Mouse (Mus musculus) gastrocnemius, postnatal 4 days (tissue): ENCODE results near the gene Susd2. TPM values are rescaled to one million over a fixed set of nuclear protein-coding genes. Genes with fewer than 3 reads are reported as not detected.

Experiments used
- DNase-seq, 2 experiments: peaks; one replicate each; pipeline ENCODE4 v3.0.0; 2021 to 2022; ENCODE audit warnings: low spot score in 2 of 2, mixed read lengths in 2 of 2
- total RNA-seq, 2 experiments: library from RNA; stranded (reverse); gene quantifications; 2 replicates each; pipeline ENCODE4 v1.2.3; 2021

Gene Susd2
- total RNA-seq, 2 experiments from 2014 or later = 4.4 to 5.0 TPM

DNA sequence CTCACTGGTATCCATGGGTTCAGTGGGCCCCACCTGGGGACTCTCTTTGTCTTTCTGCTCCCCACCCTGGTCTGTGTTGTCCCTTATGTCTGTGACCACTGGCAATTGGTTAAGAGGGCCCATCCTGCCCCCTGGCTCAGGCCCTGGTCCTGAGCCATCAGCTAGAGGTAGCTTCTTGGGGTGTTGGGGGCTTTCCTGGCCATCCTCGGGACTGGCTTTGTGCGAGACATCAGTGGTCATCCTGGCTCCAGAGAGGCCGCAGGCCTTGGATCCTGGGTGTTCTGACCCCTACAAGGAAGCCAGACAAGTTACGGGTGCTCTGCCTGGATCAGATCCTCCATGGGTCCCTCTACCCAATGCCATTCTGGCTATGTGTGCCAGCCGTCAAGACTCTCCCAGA, 13.4 kb upstream of the Susd2 start:
- no peak for DNase-seq

DNA sequence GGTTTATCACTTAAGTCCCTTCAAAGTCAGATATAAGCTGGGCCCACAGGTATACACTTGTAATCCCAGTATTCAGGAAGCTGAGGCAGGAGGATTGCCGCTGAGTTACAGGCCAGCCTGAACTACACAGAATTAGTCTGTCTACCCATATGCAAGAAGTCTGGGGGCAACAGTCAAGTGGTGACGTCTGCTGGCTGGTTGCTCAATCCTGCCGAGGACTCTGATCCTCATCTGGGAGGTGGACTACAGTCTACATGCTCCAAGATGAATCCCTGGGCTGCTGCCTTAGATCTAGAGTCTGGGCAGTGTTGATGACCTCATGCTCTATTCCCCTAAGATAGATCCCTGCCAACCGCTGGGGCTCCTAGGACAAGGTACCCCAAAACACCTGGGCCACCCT, 10.2 kb upstream of the Susd2 start:
- no peak for DNase-seq

DNA sequence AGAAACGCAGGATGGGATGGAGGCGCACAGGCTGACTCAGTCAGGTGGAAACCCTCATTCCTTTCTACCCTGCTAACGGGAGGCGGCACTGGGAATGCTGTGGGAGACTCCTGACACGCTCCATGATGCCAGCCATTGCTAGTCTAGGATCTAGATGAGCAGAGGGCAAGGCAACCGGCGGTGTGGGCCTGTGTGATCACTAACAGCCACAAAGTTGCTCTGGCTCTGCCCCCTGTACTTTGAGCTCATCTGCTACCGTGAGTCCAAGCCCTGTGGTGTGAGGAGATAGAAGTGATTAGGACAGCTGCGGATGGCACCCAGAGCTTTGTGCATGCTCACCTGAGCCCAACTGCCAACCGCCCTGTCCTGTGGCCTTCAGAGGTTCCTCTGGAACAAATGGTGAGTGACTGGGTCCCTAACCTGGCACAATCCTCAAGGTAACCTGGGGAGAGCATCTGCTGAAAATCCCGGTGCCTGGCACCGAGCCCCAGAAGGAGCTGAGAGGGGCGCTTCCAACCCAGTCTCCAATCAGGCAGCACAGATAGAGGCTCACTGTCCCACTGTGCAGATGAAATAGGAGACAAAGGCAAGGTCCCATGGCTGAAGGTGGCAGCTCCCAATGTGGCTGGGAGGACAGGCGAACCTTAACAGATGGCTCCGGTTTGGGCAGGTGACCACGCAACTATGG, 7.7 kb upstream of the Susd2 start:
- DNase-seq = no peak

DNA sequence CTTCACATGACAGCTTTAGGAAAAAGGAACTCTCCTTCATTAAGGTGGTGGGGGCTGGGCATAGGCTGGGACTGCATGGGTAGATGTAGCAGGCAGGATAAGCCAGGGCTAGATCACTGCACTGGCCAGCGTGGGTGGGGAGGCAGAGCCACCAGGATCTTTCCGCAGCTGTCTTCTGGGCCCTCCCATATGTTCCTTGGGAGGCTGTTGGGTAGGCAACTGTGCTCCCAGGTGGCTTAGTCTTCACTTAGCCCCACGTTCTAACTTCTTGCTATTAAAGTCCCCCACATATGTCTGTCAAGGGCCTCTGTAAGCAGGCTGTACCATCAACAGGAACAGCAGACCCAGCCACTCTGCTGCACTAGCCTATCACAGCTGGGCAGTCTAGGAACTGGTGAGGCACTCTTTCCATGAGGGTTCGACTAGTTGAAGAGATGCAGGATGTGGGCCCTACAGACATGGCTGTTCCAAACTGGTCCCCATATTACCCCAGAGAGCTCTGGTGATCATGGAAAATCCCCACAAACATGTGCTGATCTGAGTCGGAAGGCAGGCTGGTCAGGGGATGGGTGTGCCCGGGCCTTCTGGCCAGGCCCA, 6.6 kb upstream of the Susd2 start:
- DNase-seq = no peak

DNA sequence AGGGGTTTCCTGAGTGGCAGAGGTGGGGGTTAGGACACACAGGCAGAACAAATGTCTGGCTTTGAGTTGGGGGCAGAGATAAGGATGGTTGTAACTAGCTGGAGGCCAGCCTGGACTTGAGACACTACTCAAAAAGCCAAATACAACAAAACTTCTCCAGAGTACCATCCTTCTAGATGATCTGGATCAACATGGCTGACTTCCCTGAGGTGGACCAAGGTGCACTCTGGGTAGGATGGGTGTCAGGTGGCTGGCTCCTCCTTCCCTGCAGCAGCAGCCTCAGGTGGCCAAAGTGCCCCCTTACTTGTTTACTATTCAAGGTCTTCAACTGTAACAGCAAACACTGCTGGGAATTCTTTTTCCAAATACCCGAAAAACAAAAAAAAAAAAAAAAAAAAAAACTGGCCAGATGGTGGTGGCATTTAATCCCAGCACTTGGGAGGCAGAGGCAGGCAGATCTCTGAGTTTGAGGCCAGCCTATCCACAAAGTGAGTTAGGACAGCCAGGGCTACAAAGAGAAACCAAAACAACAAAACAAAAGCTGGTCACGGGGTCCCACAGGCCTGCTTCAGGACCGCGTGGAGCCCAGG, 5.7 kb upstream of the Susd2 start:
- DNase-seq = no peak

DNA sequence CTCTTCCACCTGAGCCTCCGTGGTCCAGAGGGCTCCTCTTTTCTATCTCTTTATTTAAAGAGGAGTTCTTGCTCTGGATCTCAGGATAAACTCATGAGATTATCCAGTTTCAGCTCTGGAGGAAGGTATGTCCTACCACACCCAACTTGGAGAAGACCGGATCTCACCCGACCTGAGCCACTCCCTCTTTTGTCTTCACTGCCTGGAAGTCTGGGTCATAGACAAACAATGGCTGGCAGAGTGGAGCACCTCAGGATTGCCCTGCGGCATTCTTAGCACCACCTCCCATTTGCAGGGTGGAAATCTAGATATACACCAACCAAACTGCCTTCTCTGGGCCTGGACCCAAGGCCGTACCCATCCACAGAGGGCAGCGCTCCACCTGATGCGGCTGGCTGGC, 5.2 kb upstream of the Susd2 start:
- DNase-seq = no peak

DNA sequence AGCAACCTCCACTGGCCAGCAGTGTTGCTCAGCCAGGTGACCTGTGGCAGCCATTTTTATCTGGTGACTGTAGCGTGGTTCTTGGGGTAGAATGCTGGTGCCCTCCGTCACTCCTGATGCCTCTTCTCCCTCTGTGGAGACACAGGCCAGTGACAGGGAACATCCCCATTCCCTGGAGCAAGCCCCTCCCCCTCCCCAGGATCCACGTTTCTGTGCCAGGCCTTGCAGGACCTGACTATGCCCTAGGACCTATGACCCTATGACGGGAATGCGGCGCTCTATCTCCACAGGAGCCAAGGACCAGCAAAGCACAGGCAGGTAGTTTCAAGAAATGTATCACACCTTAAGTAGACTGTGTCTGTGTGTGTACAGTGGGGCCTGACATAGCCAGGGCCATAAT, 4.3 kb upstream of the Susd2 start:
- DNase-seq = no peak

DNA sequence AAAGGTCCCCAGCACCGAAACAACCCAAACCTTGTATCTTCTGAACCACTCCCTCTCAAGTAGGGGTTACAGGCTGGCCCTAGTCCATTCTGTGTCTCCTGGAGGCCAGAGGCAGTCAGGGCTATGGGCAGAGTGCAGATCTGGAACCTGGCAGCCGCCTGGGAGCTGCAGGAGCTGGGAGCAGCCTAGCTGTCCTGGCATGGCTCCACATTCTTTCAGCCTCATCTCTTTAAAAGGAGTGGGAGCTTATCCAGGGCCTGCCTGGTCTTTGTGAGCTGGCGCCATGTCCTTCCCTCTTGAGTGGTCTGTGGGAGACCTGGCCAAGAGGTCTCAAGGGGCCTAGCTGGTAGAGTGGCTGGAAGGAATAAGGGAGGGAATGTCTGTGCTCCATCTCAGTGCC, 3.6 kb upstream of the Susd2 start:
- peak in 1 of 2 experiments; percentile 60 for DNase-seq

DNA sequence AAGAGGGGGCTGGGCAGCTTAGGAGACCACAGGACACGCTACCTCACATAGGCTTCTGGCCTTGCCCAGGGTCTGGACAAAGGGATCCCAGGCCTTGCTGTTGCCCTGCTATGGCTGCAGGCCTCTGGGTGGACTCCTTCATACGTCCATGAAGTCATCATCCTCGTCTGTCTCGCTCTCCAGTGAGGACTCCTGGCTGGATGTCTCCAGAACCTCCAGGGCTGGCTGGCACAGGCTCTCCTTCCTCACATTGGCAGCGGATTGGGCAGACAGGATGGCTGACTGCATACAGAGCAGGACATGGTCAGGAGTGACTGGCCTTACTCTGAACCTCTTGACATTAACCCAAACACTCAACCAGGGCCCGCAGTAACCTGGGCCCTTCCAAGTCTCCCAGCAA, 2.6 kb upstream of the Susd2 start:
- no peak for DNase-seq

DNA sequence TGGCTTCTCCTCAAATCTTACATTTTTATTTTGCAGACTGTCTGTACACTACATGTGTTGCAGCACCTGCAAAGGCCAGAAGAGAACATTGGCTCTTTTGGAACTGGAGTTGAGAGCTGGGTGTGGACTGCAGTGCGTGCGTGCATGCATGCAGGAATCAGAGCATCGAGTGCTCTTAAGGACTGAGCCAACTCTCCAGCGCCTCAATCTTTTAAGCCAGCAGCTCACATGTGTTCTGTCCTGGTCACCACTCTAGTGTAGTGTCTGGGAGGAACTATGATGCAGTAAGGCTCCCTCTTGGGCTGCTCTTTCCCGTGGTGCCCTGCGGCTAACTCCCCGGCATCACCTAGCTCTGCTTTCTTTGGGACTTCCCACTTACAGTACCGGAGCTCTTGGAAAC, 1.8 kb upstream of the Susd2 start:
- no peak for DNase-seq

DNA sequence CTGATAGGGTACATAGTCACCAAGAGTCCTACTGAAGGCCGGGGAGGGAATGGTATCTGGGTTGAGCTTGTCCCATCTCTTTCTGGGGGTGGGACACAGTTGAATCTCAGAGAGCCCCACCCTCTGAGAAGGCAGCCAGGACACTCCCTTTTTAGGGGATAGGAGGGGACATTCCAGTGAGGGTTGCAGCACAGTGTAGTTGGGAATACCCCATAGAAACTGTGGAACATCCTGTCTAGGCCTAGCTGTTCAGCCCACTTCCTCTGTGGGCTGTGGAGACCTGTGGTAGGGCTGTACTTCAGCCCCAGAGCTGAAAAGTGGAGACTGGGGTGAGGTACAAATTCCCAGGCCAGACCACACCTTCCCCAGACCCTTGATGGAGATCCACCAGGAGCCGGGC, 917 bp downstream of the Susd2 start:
- peak in 1 of 2 experiments; percentile 10 for DNase-seq

DNA sequence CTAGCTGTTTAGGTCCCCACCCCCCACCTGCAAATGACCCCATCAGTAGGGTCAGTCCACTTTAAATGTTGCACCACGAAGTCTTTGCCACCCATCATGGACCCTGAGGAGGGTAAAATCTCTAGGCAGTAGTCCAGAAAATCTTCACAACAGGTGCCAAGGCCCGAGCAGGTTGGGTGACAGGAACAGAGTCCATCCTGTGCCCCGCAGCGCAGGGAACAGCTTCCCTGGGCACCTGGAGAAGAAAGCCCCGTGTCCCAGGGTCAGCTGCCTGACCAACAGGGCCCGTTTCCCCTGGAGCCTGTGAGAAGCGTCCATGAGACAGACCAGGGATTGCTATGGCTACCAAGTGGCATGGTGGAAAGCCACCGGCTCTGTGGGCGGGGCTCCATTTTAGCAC, 1.4 kb downstream of the Susd2 start:
- DNase-seq = peak in 1 of 2 experiments; percentile 16

DNA sequence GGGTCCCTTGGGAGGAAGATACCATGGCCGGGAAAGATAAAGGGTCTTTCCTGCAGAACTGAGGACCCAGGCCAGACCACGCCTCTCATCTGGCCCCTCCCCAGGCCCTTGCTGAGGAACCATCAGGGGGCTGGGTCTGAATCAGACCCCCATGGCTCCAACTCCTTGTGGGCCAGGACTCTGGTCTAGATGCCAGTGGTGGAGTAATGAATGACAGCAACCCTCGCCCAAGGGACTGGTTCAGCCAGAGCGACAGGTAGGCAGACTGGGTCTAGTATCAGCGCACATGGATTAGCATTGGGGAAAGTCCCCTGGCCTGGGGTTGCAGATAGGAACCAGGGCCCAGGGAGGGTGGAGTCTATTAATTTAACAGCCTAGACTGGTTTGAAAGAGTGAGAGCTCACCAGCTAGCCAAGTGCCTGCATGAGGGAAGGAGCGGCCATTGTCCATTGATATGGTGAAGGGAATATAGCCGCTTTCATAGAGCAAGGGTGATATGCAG, 2.0 kb downstream of the Susd2 start:
- DNase-seq = peak in 1 of 2 experiments; percentile 15

DNA sequence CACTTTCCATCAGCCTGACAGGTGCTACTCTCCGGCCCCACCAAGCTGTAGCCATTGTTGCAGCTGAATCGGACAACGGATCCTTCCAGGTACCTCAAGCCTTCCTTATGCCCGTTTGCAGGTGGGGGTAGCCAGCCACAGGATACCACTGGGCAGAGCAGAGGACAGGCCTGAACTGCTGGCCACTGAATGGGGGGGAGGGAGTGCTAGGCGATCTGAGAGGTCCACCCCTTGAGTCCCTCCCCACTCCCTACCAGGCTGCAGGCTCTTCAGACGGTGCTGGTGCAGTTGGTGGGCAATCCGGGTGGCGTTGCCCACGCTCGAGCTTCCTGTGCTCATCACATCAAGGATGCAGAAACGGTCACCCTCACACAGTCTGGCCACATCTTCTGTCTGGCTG, 6.1 kb downstream of the Susd2 start:
- no peak for DNase-seq

DNA sequence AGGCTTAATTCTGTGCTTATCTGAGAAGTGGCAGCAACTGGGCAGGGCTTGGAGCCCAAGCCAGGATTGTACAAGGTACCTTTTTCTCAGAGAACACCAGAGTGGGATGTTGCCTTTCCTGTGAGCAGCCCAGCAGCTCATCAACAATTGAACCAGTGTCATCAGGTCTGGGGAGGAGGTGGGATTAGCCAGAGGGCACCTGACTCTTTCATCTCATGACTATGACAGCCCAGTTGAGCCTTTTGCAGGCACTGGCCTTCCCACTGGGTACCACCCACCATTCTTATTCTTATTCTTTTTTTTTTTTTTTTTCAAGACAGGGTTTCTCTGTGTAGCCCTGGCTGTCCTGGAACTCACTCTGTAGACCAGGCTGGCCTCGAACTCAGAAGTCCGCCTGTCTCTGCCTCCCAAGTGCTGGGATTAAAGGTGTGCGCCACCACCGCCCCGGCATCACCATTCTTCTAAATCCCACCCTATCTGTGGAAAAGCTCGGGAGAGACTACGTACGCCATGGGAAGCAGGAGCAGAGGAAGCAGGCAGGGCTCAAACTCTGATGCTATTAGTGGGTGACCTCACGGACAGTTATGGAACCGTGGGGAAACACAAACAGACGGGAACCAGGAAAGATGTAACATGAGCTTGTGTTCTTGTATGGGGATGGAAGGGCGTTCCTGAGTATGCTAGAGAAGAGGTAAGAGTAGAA, 7.6 kb downstream of the Susd2 start:
- no peak for DNase-seq

DNA sequence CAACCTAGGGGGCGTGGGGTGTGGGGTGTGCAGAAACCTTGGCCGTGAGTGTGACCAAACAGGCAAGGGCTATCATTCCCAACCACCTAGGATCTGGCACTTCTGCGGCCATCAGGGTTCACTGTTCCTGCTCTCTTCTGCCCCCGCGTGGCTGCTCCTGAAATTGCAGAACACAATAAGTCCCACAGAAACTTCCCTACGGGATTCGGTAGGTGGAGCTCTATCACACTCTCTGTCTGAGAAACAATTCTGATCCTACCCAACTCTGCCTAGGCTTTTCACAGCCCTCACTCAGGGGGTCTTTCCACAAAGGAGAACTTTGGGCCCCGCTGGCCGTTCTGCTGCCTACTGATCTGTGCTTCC, 8.1 kb downstream of the Susd2 start:
- DNase-seq = peak; percentile 66 to 74

DNA sequence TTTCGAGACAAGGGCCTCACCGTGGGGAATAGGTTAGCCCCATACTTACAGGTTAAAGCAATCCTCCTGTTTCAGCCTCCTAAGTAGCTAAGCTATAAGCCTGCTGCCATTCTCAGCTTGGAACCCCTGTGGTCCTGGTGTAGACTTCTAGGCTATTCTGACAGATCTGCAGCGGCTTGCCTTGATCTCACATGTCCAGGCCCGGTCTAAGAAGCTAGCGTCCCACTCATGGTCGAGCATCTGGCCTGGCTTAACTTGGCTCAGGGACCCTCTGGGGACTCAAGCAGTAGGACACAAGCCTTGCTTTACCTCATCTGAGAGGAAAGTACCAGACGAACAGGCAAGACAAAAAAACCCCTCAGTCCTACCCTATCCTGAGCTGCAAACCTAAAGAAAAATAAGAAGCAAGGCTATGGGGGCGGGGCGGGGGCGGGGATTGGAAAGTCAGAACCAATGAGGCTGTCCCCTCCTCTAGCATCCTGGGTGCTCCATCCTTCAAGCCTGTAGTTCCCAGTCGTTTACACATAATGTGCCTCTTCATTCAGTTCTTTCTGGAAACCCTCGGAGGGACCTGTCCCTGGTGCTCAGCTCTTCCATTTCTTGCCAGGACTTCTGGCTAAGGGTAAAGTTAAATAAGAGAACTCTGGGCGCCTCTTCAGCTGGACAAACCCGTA, 8.7 kb downstream of the Susd2 start:
- no peak for DNase-seq

DNA sequence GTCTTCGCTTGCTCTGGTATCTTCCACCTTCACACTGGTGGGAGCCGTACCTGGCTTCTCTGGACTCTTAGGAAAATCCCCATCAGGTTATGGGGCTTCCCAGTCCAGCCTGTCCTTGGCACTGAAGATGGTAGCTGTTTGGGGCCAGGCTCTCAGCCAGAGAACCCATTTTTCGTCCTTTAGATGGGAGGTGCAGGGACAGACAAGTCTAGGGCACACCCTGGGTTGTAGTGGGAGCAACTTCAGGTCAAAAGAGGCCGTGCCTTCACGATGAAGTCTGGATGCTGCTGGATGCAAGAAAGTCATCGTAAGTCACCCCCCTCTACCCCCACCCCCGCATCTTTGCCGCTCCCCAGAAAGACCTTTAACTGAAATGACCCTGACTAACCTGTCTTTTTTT, 9.2 kb downstream of the Susd2 start:
- no peak for DNase-seq

DNA sequence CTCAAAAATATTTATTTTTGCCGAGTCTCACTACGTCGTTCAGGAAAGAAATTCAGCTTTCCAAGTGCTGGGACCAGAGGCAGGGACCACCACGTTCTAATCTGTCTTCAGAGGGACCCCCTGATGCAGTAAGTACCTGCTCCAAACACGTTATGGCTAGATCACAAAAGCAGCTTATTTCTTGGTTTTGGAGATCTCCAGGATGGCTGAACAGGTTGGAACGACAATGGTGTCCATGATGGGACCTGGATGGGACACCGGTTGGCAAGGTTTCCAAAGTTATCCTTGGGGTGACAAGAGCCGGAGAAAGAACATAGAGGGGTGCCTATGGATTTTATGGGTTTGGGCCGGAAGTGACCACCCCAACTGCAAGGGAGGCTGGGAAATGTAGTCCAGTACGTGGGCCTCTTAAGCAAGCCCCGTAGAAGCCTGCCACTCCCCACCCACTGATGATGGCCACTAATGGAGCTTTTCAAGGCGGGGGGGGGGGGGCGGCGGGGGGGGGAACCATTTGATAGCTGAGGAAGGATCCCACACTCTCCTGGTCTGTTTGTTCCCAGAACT, 10.2 kb downstream of the Susd2 start:
- DNase-seq = no peak

DNA sequence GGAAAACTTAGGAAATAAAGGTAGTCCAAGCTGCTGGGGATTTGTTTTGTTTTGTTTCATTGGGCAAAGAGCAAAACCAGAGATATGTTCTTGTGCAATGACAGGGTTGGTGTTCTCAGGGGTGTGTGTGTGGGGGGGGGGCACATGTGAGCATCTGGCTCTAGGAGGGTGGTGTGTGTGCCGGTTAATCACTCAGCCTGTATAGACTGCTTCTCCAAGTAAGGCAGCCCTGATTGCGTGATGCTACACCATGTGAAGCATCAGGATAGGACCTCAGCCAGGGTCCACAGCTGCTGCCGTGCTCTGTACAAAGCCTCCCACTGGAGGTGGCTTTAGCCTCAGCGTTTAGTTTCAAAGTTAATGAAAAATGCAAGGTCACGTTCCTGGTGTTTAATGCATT, 10.8 kb downstream of the Susd2 start:
- peak in 1 of 2 experiments; percentile 60 for DNase-seq

DNA sequence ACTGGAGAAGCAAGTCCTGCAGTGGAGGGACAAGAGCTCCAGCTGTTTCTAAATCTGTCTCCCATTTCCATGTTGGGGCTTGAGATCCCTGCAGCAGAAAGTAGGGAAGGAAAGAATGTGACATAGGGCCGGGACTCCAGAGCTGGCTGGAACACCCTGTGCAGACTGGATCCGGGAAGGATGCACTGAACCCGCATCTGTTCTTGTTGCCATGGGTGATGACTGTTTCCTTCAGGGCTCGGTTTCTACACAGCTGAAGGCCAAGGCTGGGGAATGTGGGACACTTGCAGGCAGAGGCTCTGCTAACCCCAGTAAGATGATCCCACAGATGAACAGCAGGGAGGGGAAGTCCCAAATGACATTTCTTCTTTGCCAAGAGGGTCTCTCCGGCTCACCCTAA, 11.2 kb downstream of the Susd2 start:
- peak in 1 of 2 experiments; percentile 57 for DNase-seq
